21 mouse cellular contexts compared by ENCODE assay signal in genomic region chr4:126502977-126503309, GRCm38 (mm10). TPM values are rescaled to one million over a fixed set of nuclear protein-coding genes. Genes with fewer than 3 reads are reported as not detected.
DNase-seq lines count a peak whose midpoint lies in the region; ATAC-seq and TF ChIP-seq lines count a peak whose summit lies in the region.
"Had no signal": no experiment of that assay in that cellular context is flagged by ENCODE, and none has a peak within 500 bp of the region (broad histone marks: within the 10 kb centered on the region; RNA-seq: fewer than 3 reads in every experiment).

No protein-coding gene starts in this region.

- no peak overlapping the region for H3K4me2 ChIP-seq in forebrain, embryonic 13.5 days
- no peak overlapping the region for H3K4me2 ChIP-seq in forebrain, postnatal 0 days (ENCODE audit: low read depth)
- no peak overlapping the region for H3K4me2 ChIP-seq in liver, embryonic 14.5 days (ENCODE audit: low read depth)
- no peak overlapping the region for H3K4me2 ChIP-seq in liver, postnatal 0 days (ENCODE audit: low read depth, low read length)
- no peak overlapping the region for H3K4me2 ChIP-seq in midbrain, embryonic 13.5 days (replicated peaks)
- no peak overlapping the region for H3K4me2 ChIP-seq in midbrain, embryonic 15.5 days
- H3K4me2 ChIP-seq: midbrain, embryonic 11.5 days had no signal

- ATAC-seq in forebrain, embryonic 13.5 days = no peak; the same call in 1 of the 2 replicates
- ATAC-seq in forebrain, postnatal 0 days = no peak
- peak; percentile 50; the same call in 1 of the 2 replicates for ATAC-seq in liver, embryonic 14.5 days (ENCODE audit: insufficient read depth)
- no peak for ATAC-seq in liver, postnatal 0 days
- ATAC-seq in midbrain, embryonic 13.5 days = peak; percentile 65; the same call in 1 of the 2 replicates
- ATAC-seq in midbrain, embryonic 15.5 days (replicated peaks) = no peak
- 0 out of 2 replicates have a peak, but pooled peaks have one; percentile 15 for ATAC-seq in megakaryocyte progenitor cell, adult 5-6 weeks (replicated peaks; ENCODE audit: poor library complexity)
- ATAC-seq: Patski had no signal

- DNase-seq in forebrain, postnatal 0 days = no peak
- no peak for DNase-seq in liver, embryonic 14.5 days (ENCODE audit: low read depth in 3 of 3, low spot score in 3 of 3)
- no peak for DNase-seq in liver, postnatal 0 days
- no peak for DNase-seq in kidney, postnatal 25 days
- DNase-seq: adrenal gland, adult 8-10 months; cerebellum, adult 11-12 months; kidney, adult 2 months; right cerebral cortex, adult 18-20 months; right cerebral cortex, postnatal 4 days; thymus, postnatal 14 days had no signal

- no peak overlapping the region for H3K9ac ChIP-seq in forebrain, embryonic 13.5 days
- no peak overlapping the region for H3K9ac ChIP-seq in forebrain, postnatal 0 days
- H3K9ac ChIP-seq in liver, embryonic 14.5 days (replicated peaks) = no peak overlapping the region
- H3K9ac ChIP-seq in liver, postnatal 0 days (replicated peaks) = no peak overlapping the region
- H3K9ac ChIP-seq in midbrain, embryonic 13.5 days (replicated peaks) = no peak overlapping the region
- no peak overlapping the region for H3K9ac ChIP-seq in midbrain, embryonic 15.5 days

- no peaks in the 10 kb centered on the region for H3K9me3 ChIP-seq in forebrain, embryonic 13.5 days (replicated peaks)
- H3K9me3 ChIP-seq in forebrain, postnatal 0 days (ENCODE audit: low read length) = no peaks in the 10 kb centered on the region
- H3K9me3 ChIP-seq in liver, embryonic 14.5 days (ENCODE audit: control insufficient read depth, low read length) = no peaks in the 10 kb centered on the region
- H3K9me3 ChIP-seq in liver, postnatal 0 days (ENCODE audit: low read length) = no peaks in the 10 kb centered on the region
- no peaks in the 10 kb centered on the region for H3K9me3 ChIP-seq in midbrain, embryonic 13.5 days
- H3K9me3 ChIP-seq in midbrain, embryonic 15.5 days = no peaks in the 10 kb centered on the region
- H3K9me3 ChIP-seq: G1E; limb, embryonic 10.5 days had no signal

- H3K27me3 ChIP-seq in forebrain, embryonic 13.5 days = no peaks in the 10 kb centered on the region
- no peaks in the 10 kb centered on the region for H3K27me3 ChIP-seq in forebrain, postnatal 0 days (ENCODE audit: insufficient read depth, low read length)
- H3K27me3 ChIP-seq in liver, embryonic 14.5 days (ENCODE audit: control insufficient read depth, insufficient read depth, low read length) = no peaks in the 10 kb centered on the region
- no peaks in the 10 kb centered on the region for H3K27me3 ChIP-seq in liver, postnatal 0 days (ENCODE audit: insufficient read depth, low read length)
- no peaks in the 10 kb centered on the region for H3K27me3 ChIP-seq in midbrain, embryonic 13.5 days
- no peaks in the 10 kb centered on the region for H3K27me3 ChIP-seq in midbrain, embryonic 15.5 days (replicated peaks)
- H3K27me3 ChIP-seq: Patski had no signal

- H3K27ac ChIP-seq in forebrain, embryonic 13.5 days = peak overlapping the region; percentile 21; the same call in 1 of the 2 replicates
- no peak overlapping the region for H3K27ac ChIP-seq in forebrain, postnatal 0 days (ENCODE audit: low read depth, low read length)
- H3K27ac ChIP-seq in liver, embryonic 14.5 days = no peak overlapping the region
- no peak overlapping the region for H3K27ac ChIP-seq in liver, postnatal 0 days (ENCODE audit: low read depth)
- no peak overlapping the region for H3K27ac ChIP-seq in midbrain, embryonic 13.5 days
- no peak overlapping the region for H3K27ac ChIP-seq in midbrain, embryonic 15.5 days
- H3K27ac ChIP-seq: kidney, postnatal 0 days; limb, embryonic 10.5 days; macrophage had no signal

- 53% methylated on average over 8 of the region's 8 CpGs for WGBS in forebrain, embryonic 13.5 days
- WGBS in forebrain, postnatal 0 days = 57% methylated on average over 8 of the region's 8 CpGs
- WGBS in liver, embryonic 14.5 days (ENCODE audit: insufficient replicate concordance) = 48% methylated on average over 8 of the region's 8 CpGs
- WGBS in liver, postnatal 0 days (ENCODE audit: insufficient replicate concordance) = 49% methylated on average over 8 of the region's 8 CpGs
- WGBS in midbrain, embryonic 13.5 days = 55% methylated on average over 8 of the region's 8 CpGs
- WGBS in midbrain, embryonic 15.5 days = 56% methylated on average over 8 of the region's 8 CpGs

- no peak for TF ChIP-seq CTCF in forebrain, postnatal 0 days (IDR thresholded peaks at IDR 0.05; ENCODE audit: low read depth)
- TF ChIP-seq CTCF in liver, embryonic 14.5 days (IDR thresholded peaks at IDR 0.05; ENCODE audit: low read depth) = no peak
- no peak for TF ChIP-seq CTCF in liver, postnatal 0 days (IDR thresholded peaks at IDR 0.05; ENCODE audit: low read depth)

- no peak for TF ChIP-seq EP300 in liver, embryonic 14.5 days (IDR thresholded peaks at IDR 0.05; ENCODE audit: low read depth)
- no peak for TF ChIP-seq EP300 in liver, postnatal 0 days (IDR thresholded peaks at IDR 0.05; ENCODE audit: low read depth)

- no peak overlapping the region for H3K4me3 ChIP-seq in forebrain, embryonic 13.5 days
- H3K4me3 ChIP-seq in forebrain, postnatal 0 days (ENCODE audit: low read depth, low read length) = no peak overlapping the region
- no peak overlapping the region for H3K4me3 ChIP-seq in liver, embryonic 14.5 days (ENCODE audit: insufficient read depth in 1 of 2, low read depth in 2 of 2, low read length in 2 of 2)
- H3K4me3 ChIP-seq in liver, postnatal 0 days (ENCODE audit: low read depth, low read length) = no peak overlapping the region
- H3K4me3 ChIP-seq in midbrain, embryonic 13.5 days (replicated peaks) = no peak overlapping the region
- H3K4me3 ChIP-seq in midbrain, embryonic 15.5 days = no peak overlapping the region
- H3K4me3 ChIP-seq: limb, embryonic 10.5 days had no signal

- peaks cover 33% of the 10 kb centered on the region for H3K36me3 ChIP-seq in forebrain, embryonic 13.5 days (ENCODE audit: poor library complexity, severe bottlenecking)
- peaks cover 37% of the 10 kb centered on the region for H3K36me3 ChIP-seq in forebrain, postnatal 0 days (ENCODE audit: insufficient read depth)
- no peaks in the 10 kb centered on the region for H3K36me3 ChIP-seq in liver, embryonic 14.5 days (replicated peaks; ENCODE audit: control insufficient read depth, insufficient read depth, low read depth)
- no peaks in the 10 kb centered on the region; the same call in 1 of the 2 replicates for H3K36me3 ChIP-seq in liver, postnatal 0 days (replicated peaks; ENCODE audit: insufficient read depth, low read length)
- peaks cover 60% of the 10 kb centered on the region for H3K36me3 ChIP-seq in midbrain, embryonic 13.5 days
- peaks cover 26% of the 10 kb centered on the region; the same call in 1 of the 2 replicates for H3K36me3 ChIP-seq in midbrain, embryonic 15.5 days (replicated peaks)
- H3K36me3 ChIP-seq: G1E; limb, embryonic 10.5 days had no signal

- H3K4me1 ChIP-seq in forebrain, embryonic 13.5 days = peaks cover 6% of the 10 kb centered on the region
- H3K4me1 ChIP-seq in forebrain, postnatal 0 days (ENCODE audit: insufficient read depth) = no peaks in the 10 kb centered on the region
- no peaks in the 10 kb centered on the region for H3K4me1 ChIP-seq in liver, embryonic 14.5 days (replicated peaks; ENCODE audit: control insufficient read depth in 2 of 2, insufficient read depth in 2 of 2, low read length in 1 of 2)
- H3K4me1 ChIP-seq in liver, postnatal 0 days (ENCODE audit: insufficient read depth) = no peaks in the 10 kb centered on the region
- H3K4me1 ChIP-seq in midbrain, embryonic 13.5 days (replicated peaks) = peaks cover 6% of the 10 kb centered on the region; the same call in 1 of the 2 replicates
- no peaks in the 10 kb centered on the region for H3K4me1 ChIP-seq in midbrain, embryonic 15.5 days
- H3K4me1 ChIP-seq: limb, embryonic 10.5 days had no signal

RNA-seq across cellular contexts. Expression of gene Ago4, which starts 30.3 kb away (rescaled TPM):
- 5.8 and 6.4 TPM in 2 replicates for polyA plus RNA-seq in forebrain, embryonic 13.5 days (2015; fragmentation: Nextera tagmentation; extraction: Ambion mirVana)
- 10.1 and 11.6 TPM in 2 replicates for total RNA-seq in forebrain, postnatal 0 days (2014; rRNA removed)
- 2.3 and 3.1 TPM in 2 replicates for polyA plus RNA-seq in forebrain, postnatal 0 days (2015; fragmentation: Nextera tagmentation; extraction: Ambion mirVana)
- 0.12 and 0.20 TPM in 2 replicates for polyA plus RNA-seq in liver, embryonic 14.5 days (2012; rRNA removed)
- 0.17 and 0.21 TPM in 2 replicates for polyA plus RNA-seq in liver, embryonic 14.5 days (2014; fragmentation: Nextera tagmentation; extraction: Ambion mirVana)
- 0.38 and 0.63 TPM in 2 replicates for polyA plus RNA-seq in liver, postnatal 0 days (2015; fragmentation: Nextera tagmentation; extraction: Ambion mirVana)
- 10.2 and 10.4 TPM in 2 replicates for polyA plus RNA-seq in midbrain, embryonic 13.5 days (2015; fragmentation: Nextera tagmentation; extraction: Ambion mirVana)
- 10.2 and 10.9 TPM in 2 replicates for polyA plus RNA-seq in midbrain, embryonic 15.5 days (2015; fragmentation: Nextera tagmentation; extraction: Ambion mirVana)
- 2.0 and 2.1 TPM in 2 replicates for total RNA-seq in megakaryocyte progenitor cell, adult 5-6 weeks (2015)
- 3.2 and 4.9 TPM in 2 replicates for total RNA-seq in megakaryocyte progenitor cell, adult 5-6 weeks (2017)
- polyA plus RNA-seq: G1E had no signal

RNA-seq across cellular contexts. Expression of gene Ago1, which starts 34.6 kb away (rescaled TPM):
- 18.5 and 21.9 TPM in 2 replicates for polyA plus RNA-seq in forebrain, embryonic 13.5 days (2015; fragmentation: Nextera tagmentation; extraction: Ambion mirVana)
- total RNA-seq in forebrain, postnatal 0 days (2014; rRNA removed) = 33.2 and 35.7 TPM in 2 replicates
- 4.5 and 4.7 TPM in 2 replicates for polyA plus RNA-seq in forebrain, postnatal 0 days (2015; fragmentation: Nextera tagmentation; extraction: Ambion mirVana)
- 3.0 and 3.5 TPM in 2 replicates for polyA plus RNA-seq in liver, embryonic 14.5 days (2012; rRNA removed)
- 1.4 and 1.6 TPM in 2 replicates for polyA plus RNA-seq in liver, embryonic 14.5 days (2014; fragmentation: Nextera tagmentation; extraction: Ambion mirVana)
- 0.94 and 0.97 TPM in 2 replicates for polyA plus RNA-seq in liver, postnatal 0 days (2015; fragmentation: Nextera tagmentation; extraction: Ambion mirVana)
- 18.5 and 19.5 TPM in 2 replicates for polyA plus RNA-seq in midbrain, embryonic 13.5 days (2015; fragmentation: Nextera tagmentation; extraction: Ambion mirVana)
- polyA plus RNA-seq in midbrain, embryonic 15.5 days (2015; fragmentation: Nextera tagmentation; extraction: Ambion mirVana) = 11.9 TPM in 2 replicates
- 14.8 and 20.4 TPM in 2 replicates for total RNA-seq in megakaryocyte progenitor cell, adult 5-6 weeks (2015)
- 16.0 and 19.6 TPM in 2 replicates for total RNA-seq in megakaryocyte progenitor cell, adult 5-6 weeks (2017)

RNA-seq across cellular contexts. Expression of gene Clspn, which starts 53.8 kb away (rescaled TPM):
- 41.9 and 43.3 TPM in 2 replicates for polyA plus RNA-seq in forebrain, embryonic 13.5 days (2015; fragmentation: Nextera tagmentation; extraction: Ambion mirVana)
- total RNA-seq in forebrain, postnatal 0 days (2014; rRNA removed) = 3.5 and 4.2 TPM in 2 replicates
- polyA plus RNA-seq in forebrain, postnatal 0 days (2015; fragmentation: Nextera tagmentation; extraction: Ambion mirVana) = 2.3 and 3.0 TPM in 2 replicates
- 10.2 and 25.4 TPM in 2 replicates for polyA plus RNA-seq in liver, embryonic 14.5 days (2012; rRNA removed)
- polyA plus RNA-seq in liver, embryonic 14.5 days (2014; fragmentation: Nextera tagmentation; extraction: Ambion mirVana) = 38.5 and 47.7 TPM in 2 replicates
- 17.2 and 20.6 TPM in 2 replicates for polyA plus RNA-seq in liver, postnatal 0 days (2015; fragmentation: Nextera tagmentation; extraction: Ambion mirVana)
- polyA plus RNA-seq in midbrain, embryonic 13.5 days (2015; fragmentation: Nextera tagmentation; extraction: Ambion mirVana) = 17.0 and 17.2 TPM in 2 replicates
- polyA plus RNA-seq in midbrain, embryonic 15.5 days (2015; fragmentation: Nextera tagmentation; extraction: Ambion mirVana) = 5.7 and 6.2 TPM in 2 replicates
- total RNA-seq in megakaryocyte progenitor cell, adult 5-6 weeks (2015) = 32.5 and 33.7 TPM in 2 replicates
- total RNA-seq in megakaryocyte progenitor cell, adult 5-6 weeks (2017) = 66.8 and 106 TPM in 2 replicates
- total RNA-seq: gastrocnemius, adult 18-20 months had no signal

Comparison
In these comparisons a context has a peak if more than half of its experiments do, and no peak if none do; other contexts are left out.
1. ATAC-seq: peak in liver, embryonic 14.5 days (single experiment), midbrain, embryonic 13.5 days (single experiment) and megakaryocyte progenitor cell, adult 5-6 weeks (single experiment); none in forebrain, embryonic 13.5 days (single experiment), forebrain, postnatal 0 days (single experiment), liver, postnatal 0 days (single experiment) and midbrain, embryonic 15.5 days (single experiment).